In genomic region chr11:59731821-59732220, GRCm38 (mm10) we compare ENCODE assay signal across 13 mouse cellular contexts. TPM values are rescaled to one million over a fixed set of nuclear protein-coding genes. Genes with fewer than 3 reads are reported as not detected.
A peak's percentile ranks its signal among the peaks of the same experiment; 100 is the strongest.
DNase-seq lines count a peak whose midpoint lies in the region; ATAC-seq and TF ChIP-seq lines count a peak whose summit lies in the region.
"Had no signal": no experiment of that assay in that cellular context is flagged by ENCODE, and none has a peak within 500 bp of the region (broad histone marks: within the 10 kb centered on the region; RNA-seq: fewer than 3 reads in every experiment).

No protein-coding gene starts in this region.

- H3K27ac ChIP-seq in forebrain, postnatal 0 days (ENCODE audit: low read depth, low read length), result peak overlapping the region; percentile 69; the same call in 1 of the 2 replicates
- no peak overlapping the region for H3K27ac ChIP-seq in forebrain, embryonic 14.5 days (ENCODE audit: low read depth, low read length)
- H3K27ac ChIP-seq in kidney, embryonic 16.5 days (ENCODE audit: low read length), result peak overlapping the region; percentile 88
- peak overlapping the region; percentile 80 for H3K27ac ChIP-seq in intestine, embryonic 15.5 days
- H3K27ac ChIP-seq: neural tube, embryonic 12.5 days had no signal

- no peak overlapping the region for H3K4me3 ChIP-seq in forebrain, postnatal 0 days (ENCODE audit: low read depth, low read length)
- H3K4me3 ChIP-seq in forebrain, embryonic 14.5 days (ENCODE audit: low read depth, low read length), result no peak overlapping the region
- H3K4me3 ChIP-seq in kidney, embryonic 16.5 days (ENCODE audit: low read length), result no peak overlapping the region
- H3K4me3 ChIP-seq in intestine, embryonic 15.5 days (replicated peaks), result no peak overlapping the region
- H3K4me3 ChIP-seq: neural tube, embryonic 12.5 days had no signal

- no peak overlapping the region for H3K4me2 ChIP-seq in forebrain, postnatal 0 days (ENCODE audit: low read depth)
- no peak overlapping the region for H3K4me2 ChIP-seq in forebrain, embryonic 14.5 days (ENCODE audit: low read length)
- no peak overlapping the region for H3K4me2 ChIP-seq in kidney, embryonic 16.5 days (replicated peaks; ENCODE audit: low read depth, low read length)
- H3K4me2 ChIP-seq in intestine, embryonic 15.5 days (replicated peaks), result no peak overlapping the region
- H3K4me2 ChIP-seq: neural tube, embryonic 12.5 days had no signal

- no peak for DNase-seq in forebrain, postnatal 0 days
- no peak for DNase-seq in forebrain, embryonic 14.5 days (ENCODE audit: low spot score)
- DNase-seq in kidney, postnatal 25 days, result no peak
- peak; percentile 46 for DNase-seq in 3T3-L1 (ENCODE audit: low read depth, low spot score)
- no peak for DNase-seq in urinary bladder, postnatal 4 days (ENCODE audit: low spot score in 2 of 2)
- DNase-seq in thymus, postnatal 25 days, result no peak
- DNase-seq: adrenal gland, postnatal 36 days; cerebellum, postnatal 10 days; kidney, postnatal 36 days; right cerebral cortex, postnatal 4 days had no signal

- peaks cover 47% of the 10 kb centered on the region for H3K36me3 ChIP-seq in forebrain, postnatal 0 days (ENCODE audit: insufficient read depth)
- H3K36me3 ChIP-seq in forebrain, embryonic 14.5 days (ENCODE audit: control insufficient read depth, insufficient read depth, low read length), result peaks cover 38% of the 10 kb centered on the region
- peaks cover 32% of the 10 kb centered on the region for H3K36me3 ChIP-seq in kidney, embryonic 16.5 days (ENCODE audit: insufficient read depth, low read length)
- peaks cover 24% of the 10 kb centered on the region for H3K36me3 ChIP-seq in intestine, embryonic 15.5 days

- peaks cover 11% of the 10 kb centered on the region for H3K4me1 ChIP-seq in forebrain, postnatal 0 days (ENCODE audit: insufficient read depth)
- H3K4me1 ChIP-seq in forebrain, embryonic 14.5 days (ENCODE audit: control insufficient read depth, insufficient read depth, low read length), result no peaks in the 10 kb centered on the region
- peaks cover 9% of the 10 kb centered on the region for H3K4me1 ChIP-seq in kidney, embryonic 16.5 days (ENCODE audit: insufficient read depth, low read length)
- H3K4me1 ChIP-seq in intestine, embryonic 15.5 days (replicated peaks), result peaks cover 10% of the 10 kb centered on the region
- H3K4me1 ChIP-seq: neural tube, embryonic 12.5 days had no signal

- H3K27me3 ChIP-seq in forebrain, postnatal 0 days (ENCODE audit: insufficient read depth, low read length), result no peaks in the 10 kb centered on the region
- H3K27me3 ChIP-seq in forebrain, embryonic 14.5 days (replicated peaks; ENCODE audit: control insufficient read depth, insufficient read depth, low read length), result no peaks in the 10 kb centered on the region
- H3K27me3 ChIP-seq in kidney, embryonic 16.5 days (ENCODE audit: insufficient read depth, low read length), result no peaks in the 10 kb centered on the region
- no peaks in the 10 kb centered on the region for H3K27me3 ChIP-seq in intestine, embryonic 15.5 days (replicated peaks)
- H3K27me3 ChIP-seq: neural tube, embryonic 12.5 days had no signal

- no peaks in the 10 kb centered on the region for H3K9me3 ChIP-seq in forebrain, postnatal 0 days (ENCODE audit: low read length)
- H3K9me3 ChIP-seq in forebrain, embryonic 14.5 days (replicated peaks; ENCODE audit: control insufficient read depth, low read length), result no peaks in the 10 kb centered on the region
- H3K9me3 ChIP-seq in kidney, embryonic 16.5 days (ENCODE audit: low read length), result no peaks in the 10 kb centered on the region
- no peaks in the 10 kb centered on the region for H3K9me3 ChIP-seq in intestine, embryonic 15.5 days
- H3K9me3 ChIP-seq: neural tube, embryonic 12.5 days had no signal

- TF ChIP-seq CTCF in forebrain, postnatal 0 days (IDR thresholded peaks at IDR 0.05; ENCODE audit: low read depth), result no peak

- WGBS in forebrain, postnatal 0 days, result 83% methylated on average over 3 of the region's 3 CpGs
- 88% methylated on average over 3 of the region's 3 CpGs for WGBS in forebrain, embryonic 14.5 days
- WGBS in kidney, embryonic 16.5 days, result 79% methylated on average over 3 of the region's 3 CpGs
- 68% methylated on average over 3 of the region's 3 CpGs for WGBS in intestine, embryonic 15.5 days

- no peak overlapping the region for H3K9ac ChIP-seq in forebrain, postnatal 0 days
- H3K9ac ChIP-seq in forebrain, embryonic 14.5 days (ENCODE audit: low read length), result no peak overlapping the region
- H3K9ac ChIP-seq in kidney, embryonic 16.5 days (replicated peaks; ENCODE audit: low read length), result no peak overlapping the region
- no peak overlapping the region for H3K9ac ChIP-seq in intestine, embryonic 15.5 days
- H3K9ac ChIP-seq: neural tube, embryonic 12.5 days had no signal

- no peak for ATAC-seq in forebrain, postnatal 0 days
- no peak for ATAC-seq in forebrain, embryonic 14.5 days
- ATAC-seq in kidney, embryonic 16.5 days (ENCODE audit: low FRiP score, low TSS enrichment), result no peak
- no peak for ATAC-seq in intestine, embryonic 15.5 days

RNA-seq across cellular contexts. Expression of gene Pld6, which starts 55.6 kb away (rescaled TPM):
- total RNA-seq in forebrain, postnatal 0 days (2014; rRNA removed), result 0.92 and 6.0 TPM in 2 replicates
- polyA plus RNA-seq in forebrain, postnatal 0 days (2015; fragmentation: Nextera tagmentation; extraction: Ambion mirVana), result 6.8 and 12.1 TPM in 2 replicates
- polyA plus RNA-seq in forebrain, embryonic 14.5 days (2014; fragmentation: Nextera tagmentation; extraction: Ambion mirVana), result 1.3 and 1.5 TPM in 2 replicates
- 5.8 and 6.6 TPM in 2 replicates for polyA plus RNA-seq in kidney, embryonic 16.5 days (2015; fragmentation: Nextera tagmentation; extraction: Ambion mirVana)
- 2.9 and 3.5 TPM in 2 replicates for polyA plus RNA-seq in intestine, embryonic 15.5 days (2015; fragmentation: Nextera tagmentation; extraction: Ambion mirVana)
